Mouse (Mus musculus): ENCODE data around the gene Pip5k1a.
"Not testable (repeated sequence)": the region's sequence is repeated elsewhere in the genome, so short reads cannot be mapped to it uniquely, and the experiment has no call there.

Pip5k1a gene

DNA sequence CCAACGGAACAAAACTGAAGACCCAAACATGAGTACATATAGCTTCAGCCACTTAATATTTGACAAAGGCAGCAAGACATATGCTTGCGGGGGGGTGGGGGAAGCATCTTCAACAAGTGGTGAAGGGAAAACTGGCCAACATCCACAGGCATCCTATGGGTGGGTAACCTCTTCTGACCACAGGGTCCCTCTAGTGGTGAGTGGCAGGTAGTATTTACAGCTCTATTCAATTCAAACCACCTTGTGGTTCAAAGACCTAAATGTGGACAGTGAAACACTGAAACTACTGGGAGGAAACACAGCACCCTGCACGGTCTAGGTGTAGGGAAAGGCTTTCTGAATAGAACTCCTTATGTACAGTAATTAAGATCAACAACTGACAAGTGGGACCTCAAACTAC, 53.0 kb downstream of the Pip5k1a start:
- in situ Hi-C loops (cut with MboI; ENCODE audit: low pct_unique_long_range_greater_than_20kb in 1 of 2, low sequenced_read_pairs in 2 of 2, unreplicated experiment in 1 of 2) = no loop called here

DNA sequence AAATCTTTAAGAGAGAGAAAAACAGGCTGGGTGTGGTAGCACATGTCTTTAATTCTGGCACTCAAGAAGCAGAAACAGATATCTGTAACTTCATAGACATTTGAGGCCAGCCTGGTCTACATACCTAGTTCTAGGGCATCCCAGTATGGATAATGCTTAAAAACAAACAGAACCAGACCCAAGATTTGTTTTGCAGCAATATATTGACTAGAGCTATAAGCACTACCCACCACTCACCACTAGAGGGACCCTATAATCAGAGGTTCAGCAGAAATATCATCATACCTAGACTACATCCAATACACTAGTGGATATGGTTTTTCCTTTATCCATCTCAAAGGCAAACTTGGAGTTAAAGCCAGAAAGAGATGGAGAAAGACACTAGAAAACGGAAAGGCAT, 53.8 kb downstream of the Pip5k1a start:
- in situ Hi-C loops (cut with MboI; ENCODE audit: low pct_unique_long_range_greater_than_20kb in 1 of 2, low sequenced_read_pairs in 2 of 2, unreplicated experiment in 1 of 2) = no loop called here

DNA sequence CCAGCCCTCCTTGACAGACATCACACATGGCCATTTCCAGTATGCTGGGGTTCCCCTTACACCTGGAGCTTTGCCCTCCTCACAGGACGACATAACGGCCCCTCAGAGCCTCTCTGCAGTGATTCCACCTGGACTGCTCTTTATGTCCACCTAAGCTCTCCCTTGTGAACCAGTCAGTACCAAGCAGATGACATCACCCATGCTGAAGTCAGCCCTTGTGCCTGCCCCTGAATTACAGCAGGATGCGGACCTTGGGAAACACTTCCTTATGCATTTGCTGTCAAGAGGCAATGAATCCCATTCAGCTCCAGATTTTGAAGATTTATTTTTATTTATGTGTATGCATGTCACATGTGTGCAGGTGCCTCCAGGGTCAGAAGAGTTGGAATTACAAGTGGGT, 58.8 kb downstream of the Pip5k1a start:
- in situ Hi-C loops (cut with MboI; ENCODE audit: low pct_unique_long_range_greater_than_20kb in 1 of 2, low sequenced_read_pairs in 2 of 2, unreplicated experiment in 1 of 2) = no loop called here

DNA sequence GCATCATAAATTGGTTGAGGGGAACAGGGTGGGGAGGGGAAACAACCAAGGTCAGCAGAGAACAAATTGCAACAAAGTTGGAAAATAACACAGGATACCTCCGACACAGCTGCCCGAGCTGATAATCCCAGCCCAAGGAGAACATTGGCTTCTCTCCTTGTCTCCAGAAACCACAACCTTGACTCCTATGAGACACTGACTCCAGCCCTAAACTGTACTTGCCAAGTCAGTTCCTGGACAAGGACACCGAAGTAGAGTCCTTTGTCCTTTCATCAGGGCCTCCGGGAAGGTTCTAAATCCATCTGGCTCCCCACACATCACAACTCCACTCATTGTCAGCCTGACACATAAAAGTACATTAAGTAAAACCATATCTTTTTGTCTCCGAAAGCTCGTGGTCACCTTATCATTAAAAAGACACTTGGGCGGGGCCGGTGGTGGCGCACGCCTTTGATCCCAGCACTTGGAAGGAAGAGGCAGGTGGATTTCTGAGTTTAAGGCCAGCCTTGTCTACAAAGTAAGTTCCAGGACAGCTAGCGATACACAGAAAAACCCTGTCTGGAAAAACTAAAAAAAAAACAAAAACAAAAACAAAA, 60.2 kb downstream of the Pip5k1a start:
- in situ Hi-C loops (cut with MboI; ENCODE audit: low pct_unique_long_range_greater_than_20kb in 1 of 2, low sequenced_read_pairs in 2 of 2, unreplicated experiment in 1 of 2) = no loop called here

DNA sequence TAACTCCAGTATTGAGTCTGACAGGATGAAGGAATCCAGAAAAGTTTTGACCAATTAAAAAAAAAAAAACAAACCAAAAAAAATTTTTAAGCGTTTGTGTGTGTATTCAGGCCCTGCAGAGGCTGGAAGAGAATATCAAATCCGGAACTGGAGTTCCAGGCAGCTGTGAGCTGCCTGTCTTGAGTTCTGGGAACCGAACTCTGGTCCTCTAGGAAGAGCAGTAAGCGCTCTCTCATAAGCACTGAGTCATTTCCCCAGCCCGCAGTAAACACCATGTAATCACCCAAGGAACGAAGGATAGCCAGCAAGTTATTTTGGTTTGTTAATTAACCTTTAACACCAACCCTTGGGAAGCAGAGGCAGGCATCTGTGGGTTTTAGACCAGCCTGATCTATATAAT, 63.5 kb downstream of the Pip5k1a start:
- in situ Hi-C loops (cut with MboI; ENCODE audit: low pct_unique_long_range_greater_than_20kb in 1 of 2, low sequenced_read_pairs in 2 of 2, unreplicated experiment in 1 of 2) = no loop called here

DNA sequence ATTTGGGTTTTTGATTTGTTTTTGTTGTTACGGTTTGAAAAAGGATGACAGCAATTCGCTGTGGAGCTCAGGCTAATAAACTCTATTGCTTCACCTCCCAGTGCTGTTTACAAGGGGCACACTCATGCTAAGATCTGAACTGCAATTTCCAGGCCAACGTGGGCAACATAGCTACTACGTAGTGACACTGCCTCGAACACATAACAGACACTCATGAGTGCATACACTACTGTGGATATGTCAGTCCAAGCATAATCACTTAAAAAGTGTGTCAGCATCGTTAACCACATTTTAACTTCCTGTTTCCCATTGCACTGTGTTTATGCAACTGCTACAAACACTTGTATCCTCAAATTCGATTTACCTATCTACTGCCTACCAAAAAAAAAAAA, 63.9 kb downstream of the Pip5k1a start:
- in situ Hi-C loops (cut with MboI; ENCODE audit: low pct_unique_long_range_greater_than_20kb in 1 of 2, low sequenced_read_pairs in 2 of 2, unreplicated experiment in 1 of 2) = no loop called here

DNA sequence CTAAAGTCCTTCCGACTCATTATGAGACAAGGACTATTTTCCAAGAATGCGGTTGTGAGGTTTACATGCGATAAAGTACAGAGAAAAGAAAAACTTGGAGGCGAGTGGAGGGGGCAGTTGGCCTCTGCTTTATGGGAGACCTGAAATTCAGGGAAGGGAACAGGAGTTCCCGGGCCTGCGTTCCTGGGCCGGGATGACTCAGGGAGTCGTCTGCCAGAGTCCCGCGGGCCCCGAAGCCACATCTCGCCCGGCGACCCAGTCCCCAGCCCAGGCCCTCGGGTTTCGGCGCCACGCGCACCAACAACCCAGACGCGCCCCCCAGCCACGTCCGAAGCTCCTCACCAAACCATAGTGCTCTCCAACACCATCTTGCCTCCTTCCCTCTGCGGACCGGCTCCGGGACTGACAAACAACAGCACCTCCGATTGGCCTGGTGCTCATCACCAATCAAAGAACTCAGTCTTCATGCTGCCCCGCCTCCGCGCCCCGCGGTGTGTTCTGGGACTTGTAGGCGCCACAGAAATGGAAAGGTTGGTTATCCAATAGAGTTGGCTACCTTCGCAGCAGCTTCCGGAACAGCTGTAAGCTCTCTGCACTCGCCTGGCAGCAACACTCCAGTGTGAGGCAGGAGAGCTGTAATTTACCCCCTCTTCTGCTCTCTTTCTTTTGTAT, 64.4 kb downstream of the Pip5k1a start, which contains the start of gene Psmd4:
TSS of gene Psmd4 (minus strand) at position 449 of the 672 bp plus-strand sequence.
- in situ Hi-C loops (cut with MboI; ENCODE audit: low pct_unique_long_range_greater_than_20kb in 1 of 2, low sequenced_read_pairs in 2 of 2, unreplicated experiment in 1 of 2) = no loop called here

DNA sequence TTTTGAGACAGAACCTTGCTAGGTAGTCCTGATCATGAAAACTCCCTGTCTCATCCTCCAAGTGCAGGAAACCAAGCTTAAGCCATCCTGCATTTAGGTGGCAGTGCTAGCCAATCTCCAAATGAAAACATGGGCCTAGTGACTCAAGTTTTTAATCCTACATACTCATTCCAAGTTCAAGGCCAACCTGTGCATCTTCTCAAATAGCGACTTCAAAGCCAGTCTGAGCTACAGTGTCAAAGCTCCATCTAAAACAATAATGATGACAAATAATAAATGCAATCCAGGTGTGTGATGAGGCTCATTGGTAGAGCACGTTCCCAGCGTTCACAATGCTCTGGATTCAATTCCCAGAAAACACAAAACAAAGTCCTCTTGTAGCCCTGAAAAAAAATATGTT, 65.1 kb downstream of the Pip5k1a start:
- in situ Hi-C loops (cut with MboI; ENCODE audit: low pct_unique_long_range_greater_than_20kb in 1 of 2, low sequenced_read_pairs in 2 of 2, unreplicated experiment in 1 of 2) = no loop called here

DNA sequence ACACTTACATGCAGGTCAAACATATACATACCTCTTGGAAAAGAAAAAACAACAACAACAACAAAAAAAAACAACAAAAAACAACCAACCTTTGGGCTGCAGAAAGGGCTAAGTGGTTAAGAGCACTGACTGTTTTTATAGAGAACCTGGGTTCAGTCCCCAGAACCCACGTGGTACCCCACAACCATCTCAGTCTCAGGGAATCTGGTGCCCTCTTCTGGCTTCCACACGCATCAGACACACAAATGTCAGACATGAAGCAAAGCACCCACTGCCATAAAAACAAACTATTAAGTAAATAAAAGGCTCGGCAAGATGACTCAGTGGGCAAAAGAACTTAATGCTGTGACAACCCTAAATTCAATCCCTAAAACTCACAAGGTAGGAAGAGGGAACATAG, 76.8 kb downstream of the Pip5k1a start:
- in situ Hi-C loops (cut with MboI; ENCODE audit: low pct_unique_long_range_greater_than_20kb in 1 of 2, low sequenced_read_pairs in 2 of 2, unreplicated experiment in 1 of 2) = no loop called here

DNA sequence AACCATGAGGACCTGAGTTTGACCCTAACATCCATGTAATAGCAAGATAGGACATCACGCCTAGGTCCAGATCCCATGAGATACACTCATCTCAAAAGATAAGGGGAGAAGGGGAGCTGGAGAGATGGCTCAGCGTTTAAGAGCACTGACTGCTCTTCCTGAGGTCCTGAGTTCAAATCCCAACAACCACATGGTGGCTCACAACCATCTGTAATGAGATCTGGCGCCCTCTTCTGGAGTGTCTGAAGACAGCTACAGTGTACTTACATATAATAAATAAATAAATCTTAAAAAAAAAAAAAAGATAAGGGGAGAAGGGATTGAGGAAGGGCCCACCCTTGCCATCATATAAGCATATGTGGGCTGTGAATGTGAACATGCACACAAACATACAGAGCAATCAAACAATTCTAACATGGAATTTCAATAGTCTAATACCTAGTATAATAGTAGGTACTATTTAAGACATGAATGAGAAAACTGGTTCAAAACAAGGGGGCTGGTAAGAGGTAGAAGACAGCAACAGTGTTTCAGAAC, 77.4 kb downstream of the Pip5k1a start:
- in situ Hi-C loops (cut with MboI; ENCODE audit: low pct_unique_long_range_greater_than_20kb in 1 of 2, low sequenced_read_pairs in 2 of 2, unreplicated experiment in 1 of 2) = not testable (repeated sequence)

DNA sequence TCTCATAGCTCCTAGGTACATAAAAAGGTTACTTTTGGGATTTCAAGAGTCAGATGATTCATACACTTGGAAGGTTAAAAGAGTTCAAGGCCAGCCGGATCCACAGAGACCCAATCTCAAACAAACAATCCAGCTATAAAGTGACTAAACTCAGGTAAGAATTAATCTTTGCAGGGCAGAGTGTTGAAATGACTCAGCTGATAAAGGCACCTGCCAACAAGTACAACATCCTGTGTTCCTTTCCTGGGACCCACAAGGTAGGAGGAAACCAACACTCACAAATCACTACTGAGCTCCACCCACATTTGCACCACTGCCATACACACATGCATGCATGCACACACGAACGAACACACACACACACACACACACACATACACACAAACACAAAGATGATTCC, 78.1 kb downstream of the Pip5k1a start:
- in situ Hi-C loops (cut with MboI; ENCODE audit: low pct_unique_long_range_greater_than_20kb in 1 of 2, low sequenced_read_pairs in 2 of 2, unreplicated experiment in 1 of 2) = no loop called here

DNA sequence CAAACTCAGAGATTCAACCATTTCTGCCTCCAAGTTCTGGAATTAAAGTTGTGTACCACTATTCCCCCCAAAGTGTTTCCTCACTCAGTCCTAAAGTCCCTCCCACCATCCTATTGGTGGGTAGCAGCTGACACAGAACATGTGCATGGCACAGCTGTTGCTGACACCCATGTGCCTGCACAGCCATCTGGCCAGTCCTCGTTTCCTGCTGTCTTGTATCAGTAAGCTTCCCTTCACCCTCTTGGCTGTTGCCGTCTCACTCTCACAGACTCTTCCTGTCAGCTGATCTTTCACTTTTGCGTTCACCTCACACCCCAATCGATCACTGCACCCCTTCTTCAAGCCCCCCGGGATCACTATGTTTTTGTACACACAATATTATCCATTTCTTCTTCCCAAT, 79.0 kb downstream of the Pip5k1a start:
- in situ Hi-C loops (cut with MboI; ENCODE audit: low pct_unique_long_range_greater_than_20kb in 1 of 2, low sequenced_read_pairs in 2 of 2, unreplicated experiment in 1 of 2) = no loop called here

DNA sequence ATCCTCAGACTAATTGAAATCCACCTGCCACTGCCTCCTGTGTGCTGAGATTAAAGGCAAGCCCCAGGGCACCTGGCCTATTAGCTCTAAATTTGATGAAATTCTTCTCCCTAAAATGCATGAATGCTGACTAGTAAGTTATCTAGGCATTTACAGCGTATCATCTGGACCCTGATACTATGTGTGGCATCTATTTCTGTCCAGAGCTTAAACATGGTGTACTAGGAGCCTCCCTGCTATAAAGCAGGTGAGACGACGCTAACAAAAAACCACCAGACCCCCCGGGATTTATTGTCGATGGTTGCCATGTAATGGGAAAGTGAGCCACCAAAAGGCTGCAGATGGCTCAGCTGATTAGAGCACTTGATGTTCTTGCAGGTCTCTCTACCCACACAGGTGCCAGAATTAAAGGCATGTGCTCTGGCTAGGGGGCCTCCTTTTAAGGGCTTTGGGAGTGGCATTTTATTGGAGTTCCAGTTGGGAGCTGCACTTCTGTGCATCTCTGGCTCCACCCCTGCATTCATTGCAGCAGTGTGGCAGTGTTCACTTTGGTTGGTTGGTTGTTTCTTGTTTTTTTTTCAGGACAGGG, 79.6 kb downstream of the Pip5k1a start:
- in situ Hi-C loops (cut with MboI; ENCODE audit: low pct_unique_long_range_greater_than_20kb in 1 of 2, low sequenced_read_pairs in 2 of 2, unreplicated experiment in 1 of 2) = no loop called here

DNA sequence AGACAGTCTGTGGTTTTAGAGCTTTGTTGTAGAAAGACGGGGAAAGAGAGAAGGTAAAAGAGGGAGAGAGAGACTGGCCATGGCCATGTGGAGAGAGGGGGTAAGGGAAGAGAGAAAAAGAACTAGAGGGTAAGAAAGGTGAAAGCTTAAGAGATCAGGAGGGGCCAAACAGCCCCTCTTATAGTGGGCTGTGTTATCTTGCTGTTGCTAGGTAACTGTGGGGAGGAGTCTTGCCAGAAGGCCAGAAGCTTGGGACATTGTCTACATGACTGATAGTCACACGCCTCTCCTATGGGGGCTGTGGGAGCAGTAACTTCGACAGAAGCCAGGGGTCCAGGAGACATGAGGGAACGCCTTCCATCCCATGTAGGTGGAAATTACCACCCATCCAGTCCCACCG, 81.5 kb downstream of the Pip5k1a start:
- in situ Hi-C loops (cut with MboI; ENCODE audit: low pct_unique_long_range_greater_than_20kb in 1 of 2, low sequenced_read_pairs in 2 of 2, unreplicated experiment in 1 of 2) = no loop called here

DNA sequence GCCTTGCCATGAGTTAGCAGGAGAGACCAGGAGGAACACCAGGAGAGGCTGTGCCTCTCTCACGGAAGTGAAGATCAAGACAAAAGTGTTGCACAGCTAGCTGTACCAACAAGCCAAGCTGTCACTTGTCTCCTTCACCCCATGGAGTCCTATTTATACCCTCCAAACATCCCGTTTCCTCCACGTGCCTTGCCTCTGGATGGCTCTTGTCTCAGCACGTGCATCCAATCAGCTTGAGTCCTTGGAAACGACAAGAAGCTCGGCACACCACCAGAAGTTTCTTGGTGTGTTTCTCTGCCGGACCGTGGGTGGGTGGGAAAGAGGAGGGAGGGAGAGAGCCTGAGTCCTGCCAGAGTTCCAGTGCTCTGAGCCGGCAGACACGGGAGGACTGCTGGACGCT, 82.2 kb downstream of the Pip5k1a start:
- in situ Hi-C loops (cut with MboI; ENCODE audit: low pct_unique_long_range_greater_than_20kb in 1 of 2, low sequenced_read_pairs in 2 of 2, unreplicated experiment in 1 of 2) = no loop called here

DNA sequence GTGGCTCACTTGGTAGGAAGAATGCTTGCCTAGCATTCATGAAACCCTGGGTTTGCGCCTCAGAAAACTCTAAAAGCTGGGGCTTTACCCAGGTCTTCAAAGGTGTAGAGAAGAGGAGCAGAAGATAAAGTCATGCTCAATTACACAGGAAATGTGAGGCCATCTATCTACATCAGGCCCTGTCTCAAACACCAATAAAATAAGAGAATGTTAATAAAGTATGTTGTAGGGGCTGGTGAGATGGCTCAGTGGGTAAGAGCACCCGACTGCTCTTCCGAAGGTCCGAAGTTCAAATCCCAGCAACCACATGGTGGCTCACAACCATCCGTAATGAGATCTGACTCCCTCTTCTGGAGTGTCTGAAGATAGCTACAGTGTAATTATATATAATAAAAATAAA, 85.8 kb downstream of the Pip5k1a start:
- in situ Hi-C loops (cut with MboI; ENCODE audit: low pct_unique_long_range_greater_than_20kb in 1 of 2, low sequenced_read_pairs in 2 of 2, unreplicated experiment in 1 of 2) = not testable (repeated sequence)

DNA sequence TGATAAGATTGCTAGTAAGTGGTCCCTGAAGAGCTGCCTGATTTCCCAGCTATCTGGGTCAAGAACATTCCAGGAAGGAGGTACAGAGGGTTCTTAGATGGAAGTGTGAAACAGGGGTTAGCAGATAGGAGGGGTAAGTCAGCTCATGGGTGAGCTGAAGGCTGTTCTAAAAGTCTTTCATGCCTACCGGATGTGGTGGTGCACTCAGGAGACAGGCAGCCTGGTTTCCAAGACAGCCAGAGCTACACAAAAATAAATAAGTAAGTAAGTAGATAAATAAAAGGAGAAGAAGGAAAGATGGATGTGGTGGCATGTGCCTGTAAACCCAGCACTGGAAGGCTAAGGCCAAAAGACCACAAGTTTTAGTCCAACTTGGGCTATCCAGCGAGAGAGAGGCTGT, 88.0 kb downstream of the Pip5k1a start:
- in situ Hi-C loops (cut with MboI; ENCODE audit: low pct_unique_long_range_greater_than_20kb in 1 of 2, low sequenced_read_pairs in 2 of 2, unreplicated experiment in 1 of 2) = no loop called here

DNA sequence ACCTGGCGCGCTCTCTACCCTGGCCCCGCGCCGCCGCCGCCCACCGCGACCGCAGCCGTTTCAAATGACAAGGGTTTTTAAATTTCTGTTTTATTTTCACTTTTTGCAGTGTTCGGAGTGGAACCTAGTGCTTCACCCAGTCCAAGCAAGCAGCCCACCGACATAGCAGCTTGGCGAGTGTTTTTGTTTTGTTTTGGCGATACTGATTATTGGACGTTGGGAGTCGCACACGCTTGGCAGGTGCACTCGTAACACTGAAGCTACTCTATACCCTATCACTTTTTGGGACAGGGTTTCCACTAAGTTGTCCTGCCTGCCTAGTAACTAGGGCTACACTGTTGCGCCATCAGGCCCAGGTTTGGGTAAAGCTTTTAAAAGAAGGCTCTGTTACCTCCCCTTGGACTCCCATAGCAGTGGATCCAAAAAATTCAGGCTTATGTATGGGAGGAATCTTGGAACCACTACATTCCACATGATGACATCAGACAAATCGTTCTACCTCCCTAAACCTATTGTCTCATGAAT, 90.1 kb downstream of the Pip5k1a start:
- in situ Hi-C loops (cut with MboI; ENCODE audit: low pct_unique_long_range_greater_than_20kb in 1 of 2, low sequenced_read_pairs in 2 of 2, unreplicated experiment in 1 of 2) = no loop called here

DNA sequence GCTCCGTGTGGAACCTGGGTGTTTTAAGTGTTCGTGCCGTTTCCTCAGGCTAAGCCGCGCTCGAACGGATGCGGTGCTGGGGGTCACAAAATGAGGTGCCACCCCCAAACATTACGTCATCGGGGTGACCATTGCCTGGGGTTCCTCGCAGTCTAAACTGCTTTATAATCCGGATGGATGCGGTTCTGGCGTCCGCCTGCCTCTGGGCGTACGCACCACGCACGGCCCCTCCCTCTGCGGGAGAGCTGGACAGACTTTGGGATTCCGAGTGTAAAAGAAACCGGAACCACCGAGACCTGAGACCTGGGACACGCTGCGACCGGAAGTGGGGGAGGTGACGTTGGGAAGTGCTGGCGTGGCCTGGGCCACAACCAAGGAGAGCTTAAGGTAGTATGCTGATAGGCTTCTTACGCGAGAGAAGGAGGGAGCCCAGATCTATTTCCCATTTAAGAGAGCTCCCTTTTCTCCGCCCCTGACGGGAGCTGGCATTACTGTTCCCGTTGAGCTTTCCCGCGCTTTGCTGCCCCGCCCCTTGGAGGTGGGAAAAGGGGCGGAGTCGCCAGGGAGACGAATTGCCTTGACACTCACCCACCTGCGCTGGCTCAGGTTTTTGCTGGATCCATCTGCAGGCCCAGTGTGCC, 90.7 kb downstream of the Pip5k1a start:
- in situ Hi-C loops (cut with MboI; ENCODE audit: low pct_unique_long_range_greater_than_20kb in 1 of 2, low sequenced_read_pairs in 2 of 2, unreplicated experiment in 1 of 2) = no loop called here
